Mouse (Mus musculus) hindbrain, postnatal 0 days (tissue): ENCODE measurements around the gene Fam155a. TPM values are rescaled to one million over a fixed set of nuclear protein-coding genes. Genes with fewer than 3 reads are reported as not detected.
A peak's percentile ranks its signal among the peaks of the same experiment; 100 is the strongest.

Experiments
- ATAC-seq: fragments of 200-750 bp; cut with Nextera tagmentation; 2 replicates; pipeline ENCODE4 v1.8.0; 2017; ENCODE audit warnings: mild to moderate bottlenecking, moderate TSS enrichment, moderate library complexity
- DNase-seq: peaks from one replicate; pipeline ENCODE4 v3.0.0-alpha.2; 2015; ENCODE audit warnings: low spot score
- H3K27ac ChIP-seq: fragments of 300-500 bp; sonication (generic); 2 replicates; pipeline ENCODE4 v1.5.1; 2014; ENCODE audit warnings: mild to moderate bottlenecking
- H3K27me3 ChIP-seq: fragments of 300-500 bp; sonication (generic); 2 replicates; pipeline ENCODE4 v1.6.1; 2014; ENCODE audit warnings: low read length, mixed read lengths; ENCODE audit not compliant: insufficient read depth
- H3K36me3 ChIP-seq: fragments of 300-500 bp; sonication (generic); 2 replicates; pipeline ENCODE4 v1.6.1; 2014; ENCODE audit warnings: low read length, mixed read lengths; ENCODE audit not compliant: insufficient read depth
- H3K4me1 ChIP-seq: fragments of 300-500 bp; sonication (generic); 2 replicates; pipeline ENCODE4 v1.6.1; 2014; ENCODE audit warnings: antibody characterized with exemption, low read length, mixed read lengths; ENCODE audit not compliant: insufficient read depth
- H3K4me2 ChIP-seq: fragments of 300-500 bp; sonication (generic); 2 replicates; pipeline ENCODE4 v1.6.1; 2014; ENCODE audit warnings: low read depth, mild to moderate bottlenecking, low read length, moderate library complexity, mixed read lengths
- H3K4me3 ChIP-seq: fragments of 300-500 bp; sonication (generic); 2 replicates; pipeline ENCODE4 v1.5.1; 2014; ENCODE audit warnings: low read length
- H3K9ac ChIP-seq: fragments of 300-500 bp; sonication (generic); replicated peaks from 2 replicates; pipeline ENCODE4 v1.6.1; 2014; ENCODE audit warnings: mild to moderate bottlenecking, low read length, moderate library complexity, mixed read lengths
- H3K9me3 ChIP-seq: fragments of 300-500 bp; sonication (generic); 2 replicates; pipeline ENCODE4 v1.6.1; 2016; ENCODE audit warnings: low read length, mixed read lengths
- CTCF ChIP-seq: IDR thresholded peaks from 2 replicates; pipeline ENCODE4 v1.5.1; 2016; ENCODE audit warnings: antibody characterized with exemption, control low read depth, low read depth
- whole genome bisulfite sequencing: fragments of 180-500 bp; shearing (Covaris S2); extraction: QIAGEN DNeasy Blood & Tissue Kit; methylation state at CpG from one replicate; pipeline ENCODE4 v1.1.7; 2014; 5-methylcytosine and 5-hydroxymethylcytosine counted together
- polyA plus RNA-seq: library from polyadenylated mRNA; unstranded; fragments of >200 nt; fragmentation: Nextera tagmentation; extraction: Ambion mirVana; gene quantifications from 2 replicates; pipeline ENCODE4 v1.2.1, GENCODE M21; 2015
- total RNA-seq: library from RNA; depleted of rRNA; stranded (reverse); fragments of >200 nt; gene quantifications from 2 replicates; pipeline ENCODE4 v1.2.3, GENCODE M21; 2014

Gene Fam155a
- total and polyA plus RNA-seq, 2 experiments from 2014 or later, result 34.0 to 117 TPM

DNA sequence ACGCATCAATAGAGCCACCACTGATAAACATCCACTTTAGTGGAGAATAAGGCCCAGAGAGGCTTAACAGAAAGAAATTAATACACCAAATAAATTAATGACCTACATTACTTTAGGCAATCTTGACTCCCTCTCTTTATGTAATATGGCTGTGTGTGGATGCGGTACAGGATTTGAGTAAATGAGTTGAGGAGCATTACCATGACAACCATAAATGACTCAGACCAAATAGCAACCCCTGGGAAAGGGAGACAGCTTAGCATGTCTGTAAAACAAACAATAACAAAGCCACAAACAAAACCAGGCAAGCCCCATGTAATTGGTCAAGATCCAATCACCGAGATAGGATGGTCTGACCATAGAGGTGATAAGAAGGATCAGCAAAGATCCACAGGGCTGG, 244.4 kb downstream of the Fam155a start:
- no peak for TF ChIP-seq CTCF
- H3K4me1 ChIP-seq, result no peaks in the 10 kb centered on the region
- H3K4me3 ChIP-seq, result no peak overlapping the region
- ATAC-seq (0 out of 2 replicates have a peak, but pooled peaks have one; percentile 15), DNase-seq (no peak)
- H3K9ac ChIP-seq, result no peak overlapping the region
- H3K36me3 ChIP-seq, result no peaks in the 10 kb centered on the region
- peaks cover 6% of the 10 kb centered on the region; the same call in 1 of the 2 replicates for H3K9me3 ChIP-seq
- no peaks in the 10 kb centered on the region for H3K27me3 ChIP-seq
- 63% methylated on average over 3 of the region's 3 CpGs for WGBS
- no peak overlapping the region for H3K27ac ChIP-seq
- H3K4me2 ChIP-seq, result no peak overlapping the region

DNA sequence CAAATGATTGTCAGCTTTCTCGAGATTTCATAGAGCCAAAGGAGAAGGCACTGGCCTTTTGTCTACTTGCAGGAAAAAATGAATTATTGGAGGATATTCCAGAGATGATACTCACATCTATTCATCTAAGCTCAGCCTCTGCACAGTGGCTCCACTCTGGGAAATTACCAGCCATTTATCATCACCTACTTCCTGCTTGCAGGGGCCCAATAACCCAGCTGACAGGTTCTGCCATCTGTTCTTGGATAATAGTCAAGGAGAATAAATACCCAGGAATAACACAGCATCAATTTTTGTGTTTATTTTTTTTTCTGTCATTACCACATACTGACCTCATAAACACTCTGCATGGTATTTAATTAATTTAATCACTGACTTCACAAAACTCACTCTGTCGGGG, 249.4 kb downstream of the Fam155a start:
- no peak for TF ChIP-seq CTCF
- no peak for ATAC-seq

GRCm38 (mm10) chr8:9500751-9501150, 270.2 kb downstream of the Fam155a start:
- no peaks in the 10 kb centered on the region for H3K27me3 ChIP-seq
- no peak overlapping the region for H3K9ac ChIP-seq
- no peak for TF ChIP-seq CTCF

More for the DNA sequence above, 249.4 kb downstream of the Fam155a start:
- H3K4me1 ChIP-seq, result no peaks in the 10 kb centered on the region
- no peak overlapping the region for H3K4me3 ChIP-seq
- no peaks in the 10 kb centered on the region for H3K27me3 ChIP-seq
- whole genome bisulfite sequencing, result 71% methylated on average over 2 of the region's 2 CpGs
- no peak overlapping the region for H3K27ac ChIP-seq
- DNase-seq, result no peak
- H3K36me3 ChIP-seq, result no peaks in the 10 kb centered on the region
- H3K9ac ChIP-seq, result no peak overlapping the region
- no peak overlapping the region for H3K4me2 ChIP-seq
- no peaks in the 10 kb centered on the region for H3K9me3 ChIP-seq

DNA sequence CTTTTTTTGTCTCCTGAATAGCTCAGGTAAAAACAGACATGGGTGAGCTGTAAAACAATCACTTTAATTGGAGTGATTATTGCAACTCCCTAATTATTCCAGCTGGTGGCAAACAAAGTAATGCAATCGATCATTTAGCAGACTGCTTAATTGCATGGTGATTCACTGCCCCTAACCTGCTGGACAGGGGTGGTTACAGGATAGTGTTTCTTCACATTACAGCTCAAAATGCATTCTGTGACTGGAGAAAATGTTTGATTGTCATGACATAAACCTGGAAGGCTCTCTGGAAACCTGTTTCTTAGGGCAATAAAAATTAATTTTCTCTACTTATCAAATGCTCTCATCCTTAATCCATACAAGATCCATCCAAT, 276.7 kb downstream of the Fam155a start:
- Histone ChIP-seq H3K4me2 (no peak overlapping the region), H3K4me3 (no peak overlapping the region), H3K9me3 (no peaks in the 10 kb centered on the region), H3K36me3 (no peaks in the 10 kb centered on the region), H3K4me1 (no peaks in the 10 kb centered on the region), H3K27me3 (no peaks in the 10 kb centered on the region), H3K27ac (peak overlapping the region; percentile 3; the same call in 1 of the 2 replicates), H3K9ac (no peak overlapping the region)
- WGBS, result 32% methylated on average over 1 of the region's 1 CpGs
- TF ChIP-seq CTCF, result no peak
- no peak for ATAC-seq
- no peak for DNase-seq

More at GRCm38 (mm10) chr8:9500751-9501150, 270.2 kb downstream of the Fam155a start:
- Histone ChIP-seq H3K9me3 (no peaks in the 10 kb centered on the region), H3K4me1 (no peaks in the 10 kb centered on the region), H3K4me3 (no peak overlapping the region), H3K4me2 (no peak overlapping the region), H3K27ac (no peak overlapping the region), H3K36me3 (no peaks in the 10 kb centered on the region)
- no peak for ATAC-seq
- no peak for DNase-seq
- WGBS, result 46% methylated on average over 6 of the region's 6 CpGs

- DNase-seq (peak; percentile 37), ATAC-seq (no peak)
- H3K36me3 ChIP-seq, result no peaks in the 10 kb centered on the region
- no peak overlapping the region for H3K9ac ChIP-seq
- no peak for TF ChIP-seq CTCF
- H3K27me3 ChIP-seq, result no peaks in the 10 kb centered on the region
- no peak overlapping the region for H3K4me3 ChIP-seq
- no peaks in the 10 kb centered on the region for H3K9me3 ChIP-seq
- H3K4me2 ChIP-seq, result no peak overlapping the region
- 35% methylated on average over 8 of the region's 8 CpGs for WGBS
- H3K27ac ChIP-seq, result peak overlapping the region; percentile 3; the same call in 1 of the 2 replicates
- no peaks in the 10 kb centered on the region for H3K4me1 ChIP-seq
Measured at GRCm38 (mm10) chr8:9493557-9494224, 277.3 kb downstream of the Fam155a start.

GRCm38 (mm10) chr8:9482565-9482964, 288.4 kb downstream of the Fam155a start:
- no peak overlapping the region for H3K27ac ChIP-seq
- ATAC-seq, result no peak

GRCm38 (mm10) chr8:9471290-9471689, 299.7 kb downstream of the Fam155a start:
- no peaks in the 10 kb centered on the region for H3K27me3 ChIP-seq
- no peak overlapping the region for H3K27ac ChIP-seq
- H3K4me1 ChIP-seq, result no peaks in the 10 kb centered on the region
- WGBS, result 60% methylated on average over 5 of the region's 5 CpGs
- no peaks in the 10 kb centered on the region for H3K36me3 ChIP-seq
- TF ChIP-seq CTCF, result no peak
- H3K9ac ChIP-seq, result no peak overlapping the region
- ATAC-seq, result no peak; the same call in 1 of the 2 replicates
- no peak overlapping the region for H3K4me2 ChIP-seq
- no peak for DNase-seq
- no peak overlapping the region for H3K4me3 ChIP-seq
- H3K9me3 ChIP-seq, result no peaks in the 10 kb centered on the region

More at GRCm38 (mm10) chr8:9482565-9482964, 288.4 kb downstream of the Fam155a start:
- no peak for DNase-seq
- Histone ChIP-seq H3K9ac (no peak overlapping the region), H3K4me3 (no peak overlapping the region), H3K4me2 (no peak overlapping the region), H3K36me3 (no peaks in the 10 kb centered on the region), H3K9me3 (no peaks in the 10 kb centered on the region), H3K27me3 (no peaks in the 10 kb centered on the region), H3K4me1 (no peaks in the 10 kb centered on the region)
- no peak for TF ChIP-seq CTCF
- 64% methylated on average over 5 of the region's 5 CpGs for WGBS
